Mouse (Mus musculus): ENCODE results near the gene Gtpbp3.

DNA sequence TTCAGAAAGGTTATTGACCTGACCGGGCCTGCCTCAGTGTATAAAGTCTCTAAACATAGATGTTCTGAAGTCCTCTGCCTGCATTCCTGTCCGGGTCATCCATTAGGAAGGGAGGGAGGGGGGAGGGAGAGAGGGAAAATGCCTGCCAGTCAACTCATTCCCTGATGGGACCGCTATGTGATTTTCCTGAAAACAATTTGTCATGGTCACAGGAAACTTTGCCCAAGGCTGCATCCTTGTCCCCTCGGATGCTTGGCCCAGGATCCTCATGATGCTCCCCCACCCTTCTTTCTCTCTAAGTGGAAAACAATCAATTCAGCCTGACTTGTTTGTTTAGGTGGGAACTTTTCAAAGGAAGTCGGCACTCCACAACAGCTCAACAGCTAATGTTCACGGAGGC, 28.9 kb downstream of the Gtpbp3 start:
- TF ChIP-seq CTCF (IDR thresholded peaks at IDR 0.05; ENCODE audit: extremely low read depth, insufficient read depth, low read length), result no peak
- no peak for TF ChIP-seq POLR2A (IDR thresholded peaks at IDR 0.05; ENCODE audit: extremely low read depth, insufficient read depth, low read length)

Data from cortical plate, adult 2 months (tissue).